Mouse (Mus musculus) neural tube, postnatal 0 days (tissue): ENCODE measurements around the gene Rexo5. TPM values are rescaled to one million over a fixed set of nuclear protein-coding genes. Genes with fewer than 3 reads are reported as not detected.

Experiments used
- polyA plus RNA-seq: library from polyadenylated mRNA; unstranded; fragments of >200 nt; fragmentation: Nextera tagmentation; extraction: Ambion mirVana; gene quantifications from 2 replicates; pipeline ENCODE4 v1.2.1, GENCODE M21; 2015

Rexo5 gene
- polyA plus RNA-seq = 6.6 TPM in 2 replicates

DNA sequence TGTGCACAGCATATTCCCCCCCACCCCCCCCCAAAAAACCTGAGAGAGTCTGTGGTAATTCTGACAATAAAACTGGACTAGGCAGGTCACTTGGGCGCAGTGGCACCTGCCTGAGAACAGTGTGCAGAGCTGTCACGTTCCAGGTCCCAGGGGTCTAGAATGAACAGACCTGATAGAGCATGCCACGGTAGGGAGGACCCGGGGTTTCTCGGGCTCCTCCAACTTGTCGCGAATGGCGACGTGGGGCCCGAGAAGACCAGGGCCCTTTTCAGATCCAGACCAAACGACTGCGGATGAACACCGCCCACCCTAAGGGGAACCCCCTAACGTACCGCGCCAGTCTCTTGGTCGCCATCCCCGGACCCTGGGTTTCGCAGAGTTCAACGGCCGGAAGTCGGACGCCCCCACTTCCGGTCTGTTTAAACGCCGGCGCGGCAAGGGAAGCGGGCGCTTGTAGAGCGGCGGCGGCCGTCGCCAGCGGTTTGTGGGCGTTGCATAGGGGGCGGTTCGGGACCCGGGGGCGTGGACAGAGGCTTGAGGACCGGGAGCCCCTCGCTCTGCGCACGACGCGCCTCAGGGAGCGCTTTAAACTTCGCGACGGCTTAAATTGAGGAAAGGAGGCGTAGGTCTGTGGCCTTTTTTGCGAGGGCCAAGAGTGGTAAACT is at the start of gene Rexo5, which contains the start of gene Eri2:
Rexo5 (plus strand) TSS at position 421 of the 665 bp plus-strand sequence.
Eri2 (minus strand) TSS at position 473 of the 665 bp plus-strand sequence.

GRCm38 (mm10) chr7:119760527-119760951 is 33.3 kb upstream of the Rexo5 start, which contains the start of gene Acsm3:
Gene Acsm3, plus strand, starts transcription at chr7:119760923.

GRCm38 (mm10) chr7:119895639-119896512 is 102.1 kb downstream of the Rexo5 start, which contains the start of the genes Lyrm1 and Dcun1d3:
Gene Lyrm1, plus strand, starts transcription at chr7:119895861.
Gene Dcun1d3, minus strand, starts transcription at chr7:119896298.

Other genes with a start within 250 kb of the Rexo5 start
- gene Acsm2, start 239.7 kb upstream of the Rexo5 start, polyA plus RNA-seq = not detected in 2 replicates
- gene Acsm1, start 187.0 kb upstream of the Rexo5 start, polyA plus RNA-seq = not detected in 2 replicates
- not detected in 2 replicates for gene Acsm4, start 104.0 kb upstream of the Rexo5 start, polyA plus RNA-seq
- gene Thumpd1, start 73.2 kb upstream of the Rexo5 start, polyA plus RNA-seq = 44.6 and 47.4 TPM in 2 replicates
- gene Acsm3, start 33.1 kb upstream of the Rexo5 start, polyA plus RNA-seq = 0.13 and 0.43 TPM in 2 replicates
- gene Eri2, start 52 bp downstream of the Rexo5 start, polyA plus RNA-seq = 9.0 and 9.4 TPM in 2 replicates
- gene Lyrm1, start 101.9 kb downstream of the Rexo5 start, polyA plus RNA-seq = 21.3 and 21.6 TPM in 2 replicates
- gene Dcun1d3, start 102.3 kb downstream of the Rexo5 start, polyA plus RNA-seq = 11.3 and 11.8 TPM in 2 replicates